Mouse (Mus musculus) cerebellum, adult 2 months (tissue): ENCODE data around the gene Arhgap17. TPM values are rescaled to one million over a fixed set of nuclear protein-coding genes. Genes with fewer than 3 reads are reported as not detected.

Source experiments
- DNase-seq, 2 experiments: peaks; one replicate each; pipeline ENCODE4 v3.0.0; 2021
- H3K27ac ChIP-seq: fragments of 200-500 bp; 2 replicates; pipeline ENCODE4 v1.5.1; 2012; ENCODE audit warnings: low read length, control low read depth, inconsistent platforms; ENCODE audit not compliant: insufficient read depth
- H3K27me3 ChIP-seq: fragments of 200-500 bp; 2 replicates; pipeline ENCODE4 v1.6.1; 2012; ENCODE audit warnings: inconsistent platforms, mild to moderate bottlenecking, low read length, moderate library complexity; ENCODE audit not compliant: control insufficient read depth, insufficient read depth
- H3K4me1 ChIP-seq: fragments of 200-500 bp; 2 replicates; pipeline ENCODE4 v1.6.1; 2011; ENCODE audit warnings: low read length; ENCODE audit not compliant: control insufficient read depth, insufficient read depth
- H3K4me3 ChIP-seq: fragments of 200-500 bp; replicated peaks from 2 replicates; pipeline ENCODE3; 2011; ENCODE audit warnings: mild to moderate bottlenecking, low read depth, low read length, control low read depth; ENCODE audit not compliant: insufficient read depth
- CTCF ChIP-seq: fragments of 200-500 bp; IDR thresholded peaks from 2 replicates; pipeline ENCODE4 v1.5.1; 2011; ENCODE audit warnings: low read depth, mild to moderate bottlenecking, control low read depth, low read length, moderate library complexity, borderline replicate concordance; ENCODE audit not compliant: insufficient read depth
- POLR2A ChIP-seq: fragments of 200-500 bp; IDR thresholded peaks from 2 replicates; pipeline ENCODE4 v1.6.1; 2011; ENCODE audit warnings: low read length, control low read depth, borderline replicate concordance; ENCODE audit not compliant: insufficient read depth
- WGBS: fragments of 180-500 bp; shearing (Covaris S2); methylation state at CpG from one replicate; pipeline ENCODE4 v1.1.7; 2018; 5-methylcytosine and 5-hydroxymethylcytosine counted together
- polyA plus RNA-seq: library from polyadenylated mRNA; depleted of rRNA; stranded (reverse); fragments of >200 nt; gene quantifications from 2 replicates; pipeline ENCODE4 v1.2.3, GENCODE M21; 2012; rRNA removed

Arhgap17 gene
- polyA plus RNA-seq, 1 experiment: 21.2 TPM

DNA sequence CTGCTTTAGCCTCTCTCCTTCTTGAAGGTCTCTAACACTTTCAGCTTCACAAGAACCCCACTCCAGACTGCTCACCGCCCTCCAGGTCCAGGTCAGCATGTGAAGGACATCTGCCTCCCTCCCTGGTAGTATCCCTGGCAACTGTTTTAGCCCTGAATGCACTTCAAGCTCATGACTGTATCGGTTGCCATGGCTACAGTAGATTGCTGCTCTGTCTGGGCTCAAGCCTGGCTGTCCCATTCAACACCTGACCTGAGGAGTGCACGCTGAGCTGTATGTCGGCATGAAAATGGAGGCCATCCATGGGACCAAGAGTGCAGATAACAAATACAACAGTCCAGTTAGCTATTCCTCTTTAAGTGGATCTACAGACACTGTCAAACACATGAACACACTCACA lies 131.1 kb downstream of the Arhgap17 start:
- TF ChIP-seq POLR2A (no peak), CTCF (no peak)
- 30% methylated on average over 4 of the region's 4 CpGs for WGBS

DNA sequence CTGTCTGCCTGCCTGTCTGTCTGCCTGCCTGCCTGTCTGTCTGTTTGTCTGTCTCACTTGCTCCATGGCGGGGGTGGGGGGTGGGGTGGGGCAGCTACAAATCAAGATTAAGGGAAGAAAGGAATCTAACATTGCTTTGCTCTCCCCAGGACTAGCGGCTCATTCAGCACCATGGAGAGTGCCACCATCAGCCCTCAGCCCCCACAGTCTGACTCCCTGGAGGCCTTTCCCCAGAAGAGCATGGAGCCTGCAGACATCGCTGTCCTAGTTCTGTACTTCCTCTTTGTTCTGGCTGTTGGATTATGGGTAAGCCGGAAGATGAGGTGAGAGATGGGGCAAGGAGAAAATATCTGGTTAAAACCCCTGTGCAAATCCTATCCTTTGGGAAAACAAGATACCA lies 134.3 kb downstream of the Arhgap17 start:
- TF ChIP-seq POLR2A (no peak), CTCF (no peak)
- no peak for DNase-seq
- Histone ChIP-seq H3K4me3 (no peak overlapping the region), H3K27me3 (no peaks in the 10 kb centered on the region), H3K27ac (no peak overlapping the region), H3K4me1 (no peaks in the 10 kb centered on the region)
- WGBS: 39% methylated on average over 4 of the region's 4 CpGs

More for the DNA sequence above, 131.1 kb downstream of the Arhgap17 start:
- no peak overlapping the region for H3K27ac ChIP-seq
- H3K4me1 ChIP-seq: no peaks in the 10 kb centered on the region
- H3K4me3 ChIP-seq: no peak overlapping the region
- DNase-seq: no peak
- H3K27me3 ChIP-seq: no peaks in the 10 kb centered on the region

Other genes with a start within 250 kb of the Arhgap17 start
- gene Tnrc6a, start 246.0 kb downstream of the Arhgap17 start, polyA plus RNA-seq: 91.0 and 95.3 TPM in 2 replicates
- gene Slc5a11, start 155.1 kb downstream of the Arhgap17 start, polyA plus RNA-seq: 3.1 and 4.6 TPM in 2 replicates
- gene Lcmt1, start 131 bp downstream of the Arhgap17 start, polyA plus RNA-seq: 77.0 and 81.3 TPM in 2 replicates
- 0.13 and 0.27 TPM in 2 replicates for gene Aqp8, start 92.4 kb upstream of the Arhgap17 start, polyA plus RNA-seq
- gene Zkscan2, start 130.5 kb upstream of the Arhgap17 start, polyA plus RNA-seq: 13.4 and 15.0 TPM in 2 replicates